ENCODE assay signal across 33 mouse cellular contexts in the genomic region with DNA sequence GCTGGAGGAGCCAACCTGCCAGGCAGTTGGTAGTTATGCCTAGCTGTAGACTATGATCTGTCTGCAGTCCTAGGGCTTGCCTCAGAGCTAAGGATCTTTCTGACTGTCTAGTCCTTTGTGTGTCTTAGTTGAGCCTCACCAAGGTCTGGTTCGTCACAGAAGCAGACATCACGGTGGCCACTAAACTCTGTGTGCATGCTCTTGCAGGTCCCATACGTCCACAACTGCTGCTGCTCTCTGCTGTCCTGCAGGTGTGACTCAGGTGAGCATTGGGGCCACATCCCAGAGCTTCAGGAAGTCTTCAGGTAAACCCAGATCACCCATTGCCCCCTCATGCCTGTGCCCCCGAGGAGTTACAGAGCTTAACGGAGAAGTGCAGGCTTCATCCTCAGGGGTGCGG. TPM values are rescaled to one million over a fixed set of nuclear protein-coding genes. Genes with fewer than 3 reads are reported as not detected.
"Had no signal": no experiment of that assay in that cellular context is flagged by ENCODE, and none has a peak within 500 bp of the region (broad histone marks: within the 10 kb centered on the region; RNA-seq: fewer than 3 reads in every experiment).

No protein-coding gene starts in this region.

- H3K27ac ChIP-seq: left cerebral cortex, adult 2 months; limb, embryonic 12.5 days; limb, embryonic 13.5 days; liver, embryonic 12.5 days; liver, embryonic 13.5 days; liver, embryonic 14.5 days; liver, embryonic 15.5 days; lung, embryonic 15.5 days; macrophage; midbrain, embryonic 15.5 days; neural tube, embryonic 12.5 days; neural tube, embryonic 13.5 days had no signal

- H3K36me3 ChIP-seq: limb, embryonic 12.5 days; limb, embryonic 13.5 days; liver, embryonic 12.5 days; liver, embryonic 13.5 days; liver, embryonic 15.5 days; lung, embryonic 15.5 days; midbrain, embryonic 12.5 days; midbrain, embryonic 13.5 days; midbrain, embryonic 15.5 days; neural tube, embryonic 12.5 days; neural tube, embryonic 13.5 days had no signal

- ATAC-seq: liver, embryonic 12.5 days; liver, postnatal 0 days; lung, postnatal 0 days; midbrain, embryonic 15.5 days; midbrain, embryonic 16.5 days had no signal

- H3K9me3 ChIP-seq: limb, embryonic 12.5 days; limb, embryonic 13.5 days; liver, embryonic 12.5 days; liver, embryonic 13.5 days; liver, embryonic 15.5 days; lung, embryonic 15.5 days; midbrain, embryonic 12.5 days; midbrain, embryonic 13.5 days; midbrain, embryonic 15.5 days; neural tube, embryonic 12.5 days; neural tube, embryonic 13.5 days had no signal

- H3K4me2 ChIP-seq: limb, embryonic 12.5 days; limb, embryonic 13.5 days; liver, embryonic 11.5 days; liver, embryonic 12.5 days; liver, embryonic 13.5 days; liver, embryonic 15.5 days; lung, embryonic 14.5 days; lung, embryonic 15.5 days; midbrain, embryonic 11.5 days; midbrain, embryonic 12.5 days; midbrain, embryonic 13.5 days; midbrain, embryonic 15.5 days; neural tube, embryonic 12.5 days; neural tube, embryonic 13.5 days had no signal

- H3K4me3 ChIP-seq: left cerebral cortex, adult 2 months; limb, embryonic 12.5 days; liver, embryonic 12.5 days; liver, embryonic 13.5 days; liver, embryonic 15.5 days; lung, embryonic 15.5 days; megakaryocyte, embryonic 14.5 days; midbrain, embryonic 12.5 days; midbrain, embryonic 13.5 days; midbrain, embryonic 15.5 days; neural tube, embryonic 12.5 days; neural tube, embryonic 13.5 days had no signal

- H3K4me1 ChIP-seq: limb, embryonic 12.5 days; limb, embryonic 13.5 days; lung, embryonic 15.5 days; midbrain, embryonic 15.5 days had no signal

- H3K9ac ChIP-seq: limb, embryonic 12.5 days; limb, embryonic 13.5 days; liver, embryonic 12.5 days; liver, embryonic 13.5 days; liver, embryonic 14.5 days; liver, embryonic 15.5 days; liver, postnatal 0 days; lung, embryonic 14.5 days; lung, embryonic 15.5 days; midbrain, embryonic 12.5 days; midbrain, embryonic 13.5 days; midbrain, embryonic 15.5 days; neural tube, embryonic 12.5 days had no signal

- DNase-seq: left cerebral cortex, postnatal 4 days; liver; liver, embryonic 13.5 days; liver, postnatal 0 days; lung, adult 18-20 months; lung, adult 2 months; lung, embryonic 14.5 days; lung, postnatal 10 days; lung, postnatal 14 days; lung, postnatal 36 days; lung, postnatal 4 days had no signal

RNA-seq across cellular contexts. Expression of a gene that starts 0.8 kb away (rescaled TPM):
- total RNA-seq: liver, adult 2 months; megakaryocyte progenitor cell, adult 5-6 weeks; megakaryocyte-erythroid progenitor cell, adult 5-6 weeks; monocyte, adult 5-6 weeks had no signal
- polyA plus RNA-seq: liver, adult 2 months had no signal

RNA-seq across cellular contexts. Expression of a gene that starts 53.9 kb away (rescaled TPM):
- total RNA-seq: monocyte, adult 5-6 weeks had no signal
